Mouse (Mus musculus): ENCODE results near the gene Rps16.
A peak's percentile ranks its signal among the peaks of the same experiment; 100 is the strongest.

Rps16 gene

GRCm38 (mm10) chr7:28348601-28349000, 1.9 kb upstream of the Rps16 start:
- DNase-seq, result no peak

GRCm38 (mm10) chr7:28351676-28352191, 1.3 kb downstream of the Rps16 start:
- DNase-seq, result no peak

- DNase-seq, result no peak
Observed at GRCm38 (mm10) chr7:28353267-28353666, 2.8 kb downstream of the Rps16 start.

- DNase-seq, result no peak
Observed at GRCm38 (mm10) chr7:28354113-28354581, 3.7 kb downstream of the Rps16 start.

- no peak for DNase-seq
Observed at GRCm38 (mm10) chr7:28354596-28354995, 4.1 kb downstream of the Rps16 start.

- peak; percentile 57 to 71 for DNase-seq
Observed at GRCm38 (mm10) chr7:28355221-28355620, 4.8 kb downstream of the Rps16 start.

GRCm38 (mm10) chr7:28356981-28357380, 6.5 kb downstream of the Rps16 start:
- DNase-seq, result no peak

- DNase-seq, result no peak
Observed at GRCm38 (mm10) chr7:28357984-28358383, 7.5 kb downstream of the Rps16 start.

- DNase-seq, result no peak
Observed at GRCm38 (mm10) chr7:28358431-28358830, 8.0 kb downstream of the Rps16 start.

GRCm38 (mm10) chr7:28359854-28360253, 9.4 kb downstream of the Rps16 start:
- DNase-seq, result no peak

- DNase-seq, result no peak
Observed at GRCm38 (mm10) chr7:28360291-28360690, 9.8 kb downstream of the Rps16 start.

- no peak for DNase-seq
Observed at GRCm38 (mm10) chr7:28361647-28362341, 11.3 kb downstream of the Rps16 start.

GRCm38 (mm10) chr7:28362441-28363060, 12.1 kb downstream of the Rps16 start:
- no peak for DNase-seq

GRCm38 (mm10) chr7:28367663-28368275, 17.3 kb downstream of the Rps16 start:
- peak in 1 of 2 experiments; percentile 16 for DNase-seq

- DNase-seq, result peak in 1 of 2 experiments; percentile 13
Observed at GRCm38 (mm10) chr7:28368276-28368920, 17.9 kb downstream of the Rps16 start.

- DNase-seq, result peak in 1 of 2 experiments; percentile 37
Observed at GRCm38 (mm10) chr7:28370051-28370450, 19.6 kb downstream of the Rps16 start.

- peak in 1 of 2 experiments; percentile 63 for DNase-seq
Observed at GRCm38 (mm10) chr7:28370977-28371513, 20.6 kb downstream of the Rps16 start.

- DNase-seq, result peak; percentile 85 to 88
Observed at GRCm38 (mm10) chr7:28371514-28371989, 21.1 kb downstream of the Rps16 start.

- peak; percentile 97 to 98 for DNase-seq
Observed at GRCm38 (mm10) chr7:28372251-28373108, 22.0 kb downstream of the Rps16 start, which contains the start of gene Plekhg2. Gene Plekhg2, minus strand, starts transcription at chr7:28372599.

GRCm38 (mm10) chr7:28373131-28373581, 22.7 kb downstream of the Rps16 start:
- peak; percentile 70 to 73 for DNase-seq

- DNase-seq, result peak in 1 of 2 experiments; percentile 42
Observed at GRCm38 (mm10) chr7:28373891-28374495, 23.5 kb downstream of the Rps16 start.

Data from thymus, postnatal 36 days (tissue).